ENCODE assay signal across 8 mouse cellular contexts in genomic region chr9:57439083-57439482, GRCm38 (mm10). TPM values are rescaled to one million over a fixed set of nuclear protein-coding genes. Genes with fewer than 3 reads are reported as not detected.
A peak's percentile ranks its signal among the peaks of the same experiment; 100 is the strongest.
DNase-seq lines count a peak whose midpoint lies in the region; ATAC-seq lines count a peak whose summit lies in the region.

No protein-coding gene starts in this region.

- H3K4me1 ChIP-seq in forebrain, embryonic 10.5 days: peaks cover 19% of the 10 kb centered on the region
- H3K4me1 ChIP-seq in limb, embryonic 12.5 days (replicated peaks): no peaks in the 10 kb centered on the region; the same call in 1 of the 2 replicates
- H3K4me1 ChIP-seq in stomach, embryonic 15.5 days: no peaks in the 10 kb centered on the region

- peak; percentile 36 for DNase-seq in cerebellum, adult 11-12 months
- no peak for DNase-seq in cerebellum, adult 18-20 months
- DNase-seq in 3T3-L1 (ENCODE audit: low read depth, low spot score): peak; percentile 88
- no peak for DNase-seq in forebrain, embryonic 10.5 days (ENCODE audit: extremely low spot score, low spot score)
- DNase-seq in layer of hippocampus, adult 9-11 months: no peak
- DNase-seq in urinary bladder, postnatal 14 days (ENCODE audit: low spot score): no peak

- H3K36me3 ChIP-seq in forebrain, embryonic 10.5 days (replicated peaks): peaks cover 7% of the 10 kb centered on the region
- H3K36me3 ChIP-seq in limb, embryonic 12.5 days: no peaks in the 10 kb centered on the region
- no peaks in the 10 kb centered on the region for H3K36me3 ChIP-seq in stomach, embryonic 15.5 days

- 65% methylated on average over 7 of the region's 7 CpGs for WGBS in forebrain, embryonic 10.5 days
- 60% methylated on average over 7 of the region's 7 CpGs for WGBS in limb, embryonic 12.5 days
- WGBS in stomach, embryonic 15.5 days: 26% methylated on average over 7 of the region's 7 CpGs

- H3K9ac ChIP-seq in limb, embryonic 12.5 days (replicated peaks): no peak overlapping the region
- H3K9ac ChIP-seq in stomach, embryonic 15.5 days: peak overlapping the region; percentile 35; the same call in 1 of the 2 replicates

- no peaks in the 10 kb centered on the region for H3K27me3 ChIP-seq in forebrain, embryonic 10.5 days (ENCODE audit: poor library complexity, severe bottlenecking)
- H3K27me3 ChIP-seq in limb, embryonic 12.5 days: no peaks in the 10 kb centered on the region
- H3K27me3 ChIP-seq in stomach, embryonic 15.5 days (replicated peaks): no peaks in the 10 kb centered on the region

- ATAC-seq in limb, embryonic 12.5 days (ENCODE audit: insufficient number of reproducible peaks, insufficient read depth, low FRiP score, low TSS enrichment, low read depth): no peak
- ATAC-seq in stomach, embryonic 15.5 days (ENCODE audit: insufficient read depth, low FRiP score, low read depth): no peak

- no peaks in the 10 kb centered on the region for H3K9me3 ChIP-seq in forebrain, embryonic 10.5 days
- H3K9me3 ChIP-seq in limb, embryonic 12.5 days: no peaks in the 10 kb centered on the region
- no peaks in the 10 kb centered on the region for H3K9me3 ChIP-seq in stomach, embryonic 15.5 days

- peak overlapping the region; percentile 92 for H3K27ac ChIP-seq in forebrain, embryonic 10.5 days
- no peak overlapping the region for H3K27ac ChIP-seq in limb, embryonic 12.5 days
- peak overlapping the region; percentile 88; the same call in 1 of the 2 replicates for H3K27ac ChIP-seq in stomach, embryonic 15.5 days

- H3K4me3 ChIP-seq in forebrain, embryonic 10.5 days: peak overlapping the region; percentile 61
- peak overlapping the region; percentile 51; the same call in 1 of the 2 replicates for H3K4me3 ChIP-seq in limb, embryonic 12.5 days (replicated peaks)
- H3K4me3 ChIP-seq in stomach, embryonic 15.5 days (replicated peaks): peak overlapping the region; percentile 59

- H3K4me2 ChIP-seq in limb, embryonic 12.5 days: peak overlapping the region; percentile 67
- peak overlapping the region; percentile 64 for H3K4me2 ChIP-seq in stomach, embryonic 15.5 days

RNA-seq across cellular contexts. Expression of gene Ppcdc, which starts 0.8 kb away (rescaled TPM):
- polyA plus RNA-seq in forebrain, embryonic 10.5 days (2016; fragmentation: Nextera tagmentation; extraction: Ambion mirVana): 24.8 and 25.6 TPM in 2 replicates
- 22.4 and 28.3 TPM in 2 replicates for polyA plus RNA-seq in limb, embryonic 12.5 days (2016; fragmentation: Nextera tagmentation; extraction: Ambion mirVana)
- 23.6 and 31.6 TPM in 2 replicates for polyA plus RNA-seq in stomach, embryonic 15.5 days (2015; fragmentation: Nextera tagmentation; extraction: Ambion mirVana)

RNA-seq across cellular contexts. Expression of gene Scamp5, which starts 28.8 kb away (rescaled TPM):
- 12.9 and 15.5 TPM in 2 replicates for polyA plus RNA-seq in forebrain, embryonic 10.5 days (2016; fragmentation: Nextera tagmentation; extraction: Ambion mirVana)
- 10.6 and 10.7 TPM in 2 replicates for polyA plus RNA-seq in limb, embryonic 12.5 days (2016; fragmentation: Nextera tagmentation; extraction: Ambion mirVana)
- 19.8 and 22.4 TPM in 2 replicates for polyA plus RNA-seq in stomach, embryonic 15.5 days (2015; fragmentation: Nextera tagmentation; extraction: Ambion mirVana)

Comparison
In these comparisons a context has a peak if more than half of its experiments do, and no peak if none do; other contexts are left out.
1. DNase-seq: peak in cerebellum, adult 11-12 months (single experiment) and 3T3-L1 (single experiment); none in cerebellum, adult 18-20 months (0 of 2), forebrain, embryonic 10.5 days (single experiment), layer of hippocampus, adult 9-11 months (single experiment) and urinary bladder, postnatal 14 days (single experiment).
2. Peak in every context shown above with its lines, with median percentiles within 50 percentile points of each other: H3K4me3 ChIP-seq.